Mouse (Mus musculus) heart, postnatal 36 days (tissue): ENCODE data around the gene 1810010D01Rik. TPM values are rescaled to one million over a fixed set of nuclear protein-coding genes. Genes with fewer than 3 reads are reported as not detected.

Experiments used
- DNase-seq, 2 experiments: peaks; one replicate each; pipeline ENCODE4 v3.0.0; 2021 to 2022
- intact Hi-C: fragments of 180-260 bp; cut with DNase I; formaldehyde crosslinking; loops from one replicate; pipeline ENCODE4 v1.15.1; 2025
- total RNA-seq, 2 experiments: library from RNA; stranded (reverse); gene quantifications; 2 replicates each; pipeline ENCODE4 v1.2.3; 2021

The 1810010D01Rik gene
- total RNA-seq: not detected

DNA sequence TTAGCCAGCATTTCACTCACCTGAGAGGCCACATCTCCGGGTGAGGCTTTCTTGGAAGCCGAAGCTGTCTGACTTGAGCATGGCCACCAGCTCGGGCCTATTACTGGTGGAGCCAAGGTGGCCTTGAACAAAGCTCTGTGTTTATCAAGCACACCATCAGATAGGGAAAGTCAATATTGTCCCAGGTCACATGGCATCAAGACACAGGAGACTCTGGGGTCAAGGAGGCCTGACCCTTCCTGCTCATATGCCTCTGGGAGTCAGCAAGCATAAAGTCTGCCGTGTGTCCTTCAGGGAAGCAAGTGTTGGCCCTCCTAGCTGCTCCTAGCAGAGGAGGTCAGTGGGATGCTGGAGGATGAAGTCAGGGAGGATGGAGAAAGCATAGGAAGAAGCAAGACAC lies at the start of gene 1810010D01Rik:
1810010D01Rik (minus strand) TSS at position 114 of the 400 bp plus-strand sequence.
- no peak for DNase-seq
- intact Hi-C loops: loop anchor here (10.0 kb wide), 1 partner anchor 93 kb away; no protein-coding TSS in a partner anchor

DNA sequence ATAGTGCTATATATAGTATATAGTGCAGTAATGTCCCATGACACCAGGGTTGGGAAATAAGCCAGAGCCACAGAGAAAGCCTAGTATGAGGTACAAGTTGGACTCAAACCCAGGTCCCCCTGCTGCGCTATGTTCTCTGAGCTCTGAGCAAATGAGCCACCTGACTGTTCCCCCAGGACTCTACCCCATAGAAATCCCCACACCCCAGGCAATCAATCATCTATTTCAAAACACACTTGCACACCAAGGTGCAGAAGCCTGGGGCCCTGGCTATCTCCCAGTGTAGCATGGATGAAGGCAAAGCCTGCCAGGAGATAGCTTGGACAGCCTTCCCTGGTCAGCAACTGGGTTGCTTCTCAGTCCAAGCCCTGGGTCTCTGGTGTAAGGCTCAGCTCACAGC lies 48.2 kb upstream of the 1810010D01Rik start:
- intact Hi-C loops: no loop called here
- no peak for DNase-seq

DNA sequence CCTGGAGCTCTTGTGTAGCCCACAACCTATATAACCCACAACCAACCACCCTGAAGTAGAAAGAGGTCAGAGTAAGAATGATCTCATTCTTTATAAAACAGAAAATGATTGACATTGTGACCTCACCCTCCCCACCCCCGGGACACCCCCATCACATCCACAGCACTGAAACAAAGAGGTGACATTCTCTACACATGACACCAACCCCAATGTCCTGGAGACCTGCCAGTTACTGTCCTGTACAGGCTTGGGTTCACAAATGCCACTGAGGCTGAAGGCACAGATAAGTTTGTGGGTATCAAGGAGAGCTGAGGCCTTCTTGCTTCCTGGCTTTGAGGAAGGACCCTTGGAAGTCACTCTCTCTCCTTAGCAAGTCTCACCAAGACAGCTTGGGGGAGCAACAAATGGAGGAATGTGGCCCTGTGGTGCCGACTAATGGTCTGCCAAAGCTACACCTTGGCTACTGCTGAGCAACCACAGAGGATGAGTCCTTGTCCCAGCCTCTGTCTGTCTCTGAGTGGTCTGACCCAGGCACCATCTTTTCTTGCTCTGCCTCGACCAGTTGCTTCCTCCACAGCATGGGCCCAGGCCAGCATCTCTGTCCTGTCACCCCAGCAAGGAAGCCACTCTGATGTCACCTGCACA lies 46.2 kb upstream of the 1810010D01Rik start:
- no peak for DNase-seq
- intact Hi-C loops: no loop called here

DNA sequence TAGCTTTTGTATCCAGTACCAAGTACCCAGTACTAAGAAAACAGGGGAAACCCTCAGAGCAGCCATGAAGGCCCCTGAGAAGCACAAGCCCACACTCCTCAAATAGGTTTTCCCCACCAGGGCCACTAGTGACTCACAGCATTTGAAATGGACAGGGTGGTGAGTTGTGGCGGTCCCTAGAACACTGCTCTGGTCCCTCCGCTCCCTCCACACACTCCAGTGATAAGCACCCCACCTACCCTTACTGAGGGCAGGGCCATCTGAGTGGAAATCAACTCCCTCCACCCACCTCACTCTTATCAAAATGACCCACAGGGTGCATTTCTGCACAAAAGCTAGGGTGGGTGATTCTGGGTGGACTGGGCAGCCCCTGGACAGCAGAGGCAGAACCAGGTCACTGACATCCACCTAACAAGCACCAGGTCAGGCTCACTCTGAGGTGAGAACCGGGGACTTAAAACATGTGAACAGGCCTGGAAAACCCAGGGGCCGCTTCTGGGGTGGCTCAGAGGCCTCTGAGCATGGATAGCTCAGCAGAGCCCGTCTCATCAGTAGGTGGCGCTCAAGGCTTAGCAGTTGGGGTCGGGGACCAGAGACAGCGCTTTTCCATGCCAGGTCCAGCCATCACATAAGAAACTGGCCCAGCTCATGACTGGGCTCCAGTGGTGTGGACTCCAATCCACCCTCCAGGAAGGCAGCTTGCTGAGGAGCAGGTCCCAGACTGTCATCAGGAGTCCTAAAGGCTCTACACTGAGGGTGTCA lies 45.0 kb upstream of the 1810010D01Rik start:
- DNase-seq: peak; percentile 84 to 88
- intact Hi-C loops: no loop called here

DNA sequence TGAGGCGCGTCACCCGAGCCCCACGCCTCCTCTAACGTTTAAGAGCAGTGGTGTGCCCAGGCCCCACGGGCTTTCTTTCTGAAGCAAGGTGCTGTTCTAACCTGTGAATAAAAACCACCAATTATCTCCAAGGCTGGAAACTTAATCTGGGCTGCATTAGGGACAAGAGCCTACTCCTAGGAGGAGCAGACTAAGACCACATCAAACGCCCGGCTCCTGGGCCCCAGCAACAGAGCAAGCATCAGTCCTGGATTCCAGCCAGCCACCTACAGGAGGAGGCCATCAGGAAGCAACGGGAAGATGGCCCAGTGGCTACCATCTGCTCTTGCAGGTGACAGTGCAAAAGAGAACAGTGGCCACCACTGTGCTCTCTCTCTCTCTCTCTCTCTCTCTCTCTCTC lies 42.3 kb upstream of the 1810010D01Rik start:
- DNase-seq: no peak
- intact Hi-C loops: no loop called here

DNA sequence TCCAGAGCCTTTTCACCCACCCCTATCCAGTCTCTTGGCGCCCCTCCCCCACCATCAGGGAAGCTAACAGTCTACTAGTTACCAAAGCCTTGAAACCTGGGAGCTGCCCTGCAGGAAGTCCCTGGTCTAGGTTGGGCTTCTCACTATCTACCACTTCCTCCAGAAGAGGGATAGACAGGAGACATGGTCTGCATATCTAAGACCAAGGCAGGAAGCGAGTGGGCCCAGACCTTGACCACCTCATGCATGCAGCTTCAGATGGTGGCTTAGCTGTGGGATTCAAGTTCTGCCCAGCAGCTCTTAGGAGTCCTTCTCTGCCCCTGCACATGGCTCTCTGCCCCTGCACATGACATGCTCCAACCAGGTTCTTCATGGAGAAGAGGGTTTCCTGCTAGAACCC lies 41.0 kb upstream of the 1810010D01Rik start:
- intact Hi-C loops: no loop called here
- DNase-seq: no peak

DNA sequence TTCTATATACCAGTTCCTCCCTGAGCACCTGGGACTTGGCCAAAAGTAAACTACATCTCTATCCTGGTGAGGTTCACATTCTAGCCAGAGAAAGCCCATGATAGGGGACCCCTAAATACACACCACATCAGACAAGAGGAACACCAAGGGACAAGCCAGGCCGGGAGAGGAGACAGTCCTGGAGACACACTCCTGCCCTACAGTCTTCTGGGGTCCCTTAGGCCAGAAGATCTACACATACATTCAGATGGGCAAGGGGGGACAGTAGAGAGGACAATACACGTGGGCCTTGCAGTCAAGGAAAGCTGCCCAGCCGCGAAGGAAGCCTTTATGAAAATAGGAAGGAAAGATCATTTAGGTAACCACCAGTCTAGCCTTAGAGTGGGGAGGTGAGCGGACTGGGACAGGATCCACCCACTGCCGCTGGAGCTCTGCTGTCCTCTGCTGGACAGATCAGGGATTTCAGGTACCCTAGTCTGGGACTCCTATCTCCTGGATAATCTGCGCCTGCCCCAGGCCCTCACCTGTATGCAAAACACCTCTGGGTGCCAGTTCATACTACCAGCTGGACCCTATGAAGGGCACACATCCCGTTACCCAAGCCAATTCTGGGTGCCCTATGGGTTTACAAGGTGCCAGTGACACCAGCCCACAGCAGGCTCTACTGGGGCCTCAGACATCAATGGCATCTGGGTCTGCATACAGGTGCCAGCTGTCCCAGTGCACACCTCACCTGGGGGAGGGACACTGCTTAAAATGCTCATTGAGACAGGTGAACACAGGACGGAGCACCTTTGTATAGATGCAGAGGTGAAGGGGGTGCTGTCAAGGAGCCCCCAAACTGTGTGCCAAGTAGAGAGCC lies 35.2 kb upstream of the 1810010D01Rik start:
- peak; percentile 85 to 91 for DNase-seq
- intact Hi-C loops: loop anchor here (1.0 to 5.0 kb wide), 3 partner anchors 131 to 306 kb away; no protein-coding TSS in a partner anchor

DNA sequence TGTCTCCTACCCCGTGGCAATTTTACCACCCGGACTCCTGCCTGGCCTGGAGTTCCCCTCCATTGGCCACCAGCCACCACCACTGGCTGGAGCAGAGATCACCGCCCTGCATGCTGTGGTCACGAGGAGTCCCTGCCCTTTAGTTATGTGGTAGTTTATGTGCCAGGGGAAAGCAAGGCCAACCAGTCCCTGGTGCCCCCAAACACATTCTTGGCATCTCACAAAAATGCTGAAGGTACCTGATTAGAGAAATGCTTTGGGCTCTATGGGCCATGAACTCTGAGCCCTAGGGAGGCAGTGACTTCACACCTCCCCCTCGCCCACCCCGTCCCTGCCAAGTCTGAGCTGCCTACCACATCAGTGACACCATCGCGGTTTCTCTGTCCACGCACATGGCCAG lies 34.1 kb upstream of the 1810010D01Rik start:
- intact Hi-C loops: loop anchor here (5.0 kb wide), 2 partner anchors 130 to 215 kb away; no protein-coding TSS in a partner anchor
- DNase-seq: no peak

DNA sequence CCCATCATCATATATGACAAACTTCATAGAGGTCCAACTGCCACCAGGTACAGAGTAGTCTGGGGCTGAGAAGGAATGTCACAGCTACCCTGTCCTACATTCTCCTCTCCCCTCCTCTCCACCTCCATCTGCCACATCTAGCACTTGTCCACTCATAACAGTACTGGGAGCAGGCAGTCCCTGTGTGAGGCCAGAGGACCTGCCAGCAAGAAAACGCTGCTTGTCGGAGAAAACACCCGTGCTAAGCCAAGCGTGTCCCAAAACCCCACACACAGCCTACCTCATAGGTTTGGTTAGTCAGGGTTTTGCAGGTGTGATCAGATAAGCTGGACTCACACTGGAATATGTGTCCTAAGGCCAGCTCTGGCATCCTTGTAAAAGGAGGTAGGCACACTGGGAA lies 33.0 kb upstream of the 1810010D01Rik start:
- DNase-seq: no peak
- intact Hi-C loops: loop anchor here (5.0 kb wide), 2 partner anchors 129 to 214 kb away; no protein-coding TSS in a partner anchor

DNA sequence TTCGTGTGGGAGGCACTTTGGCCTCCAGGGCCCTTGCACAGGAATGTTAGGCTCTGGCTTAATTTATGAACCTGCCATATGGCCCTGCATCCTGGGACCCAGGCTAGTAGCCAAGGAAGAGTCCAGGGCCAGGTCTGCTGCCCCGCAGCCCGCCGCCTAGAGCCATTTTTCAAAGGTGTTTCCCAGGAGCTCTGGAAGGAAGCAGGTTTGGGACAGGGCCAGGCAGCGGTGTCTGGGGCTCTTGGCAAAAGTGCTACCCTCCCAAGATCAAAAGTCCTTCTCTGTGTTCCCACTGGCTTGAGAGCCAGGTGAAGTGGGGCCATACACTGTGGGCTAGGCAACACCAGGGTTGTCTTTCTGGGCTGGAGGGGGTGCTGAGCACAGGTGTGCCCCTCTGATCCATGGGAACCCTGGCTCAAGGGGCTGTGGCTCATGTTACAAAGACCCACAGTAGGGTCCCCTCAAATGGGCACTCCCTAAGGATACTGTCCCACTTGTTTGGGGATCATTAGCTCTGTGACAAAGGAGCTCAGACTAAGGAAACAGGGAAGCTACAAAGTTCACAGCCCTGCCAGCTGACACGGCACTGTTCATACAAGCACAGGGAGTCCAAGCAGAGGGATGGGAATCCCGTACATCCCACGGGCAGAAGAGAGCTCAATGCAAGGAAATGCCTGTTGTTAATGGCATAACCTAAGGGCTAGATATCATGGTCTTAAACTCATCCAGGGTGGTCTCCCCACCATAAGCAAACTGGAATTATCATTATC lies 32.0 kb upstream of the 1810010D01Rik start:
- DNase-seq: no peak
- intact Hi-C loops: loop anchor here (5.0 kb wide), 2 partner anchors 128 to 213 kb away; no protein-coding TSS in a partner anchor

DNA sequence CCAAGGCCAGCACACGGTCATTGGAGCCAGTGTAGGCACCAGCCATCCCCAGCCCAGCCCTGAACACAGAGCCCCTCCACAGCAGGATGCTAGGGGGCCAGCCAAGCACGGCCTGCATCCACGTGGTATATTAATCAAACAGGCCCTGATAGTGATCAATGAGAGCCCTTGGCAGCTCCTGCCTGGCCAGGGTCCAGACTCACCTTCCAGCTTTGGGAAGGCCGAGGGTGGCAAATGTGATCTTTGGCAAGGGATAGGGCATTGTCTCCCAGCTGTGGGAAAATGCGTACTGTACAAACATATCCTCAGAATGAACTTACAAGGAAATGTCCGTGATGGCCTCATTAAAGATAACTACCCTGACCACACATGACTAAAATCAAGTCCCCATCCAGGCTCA lies 31.2 kb upstream of the 1810010D01Rik start:
- intact Hi-C loops: no loop called here
- no peak for DNase-seq

DNA sequence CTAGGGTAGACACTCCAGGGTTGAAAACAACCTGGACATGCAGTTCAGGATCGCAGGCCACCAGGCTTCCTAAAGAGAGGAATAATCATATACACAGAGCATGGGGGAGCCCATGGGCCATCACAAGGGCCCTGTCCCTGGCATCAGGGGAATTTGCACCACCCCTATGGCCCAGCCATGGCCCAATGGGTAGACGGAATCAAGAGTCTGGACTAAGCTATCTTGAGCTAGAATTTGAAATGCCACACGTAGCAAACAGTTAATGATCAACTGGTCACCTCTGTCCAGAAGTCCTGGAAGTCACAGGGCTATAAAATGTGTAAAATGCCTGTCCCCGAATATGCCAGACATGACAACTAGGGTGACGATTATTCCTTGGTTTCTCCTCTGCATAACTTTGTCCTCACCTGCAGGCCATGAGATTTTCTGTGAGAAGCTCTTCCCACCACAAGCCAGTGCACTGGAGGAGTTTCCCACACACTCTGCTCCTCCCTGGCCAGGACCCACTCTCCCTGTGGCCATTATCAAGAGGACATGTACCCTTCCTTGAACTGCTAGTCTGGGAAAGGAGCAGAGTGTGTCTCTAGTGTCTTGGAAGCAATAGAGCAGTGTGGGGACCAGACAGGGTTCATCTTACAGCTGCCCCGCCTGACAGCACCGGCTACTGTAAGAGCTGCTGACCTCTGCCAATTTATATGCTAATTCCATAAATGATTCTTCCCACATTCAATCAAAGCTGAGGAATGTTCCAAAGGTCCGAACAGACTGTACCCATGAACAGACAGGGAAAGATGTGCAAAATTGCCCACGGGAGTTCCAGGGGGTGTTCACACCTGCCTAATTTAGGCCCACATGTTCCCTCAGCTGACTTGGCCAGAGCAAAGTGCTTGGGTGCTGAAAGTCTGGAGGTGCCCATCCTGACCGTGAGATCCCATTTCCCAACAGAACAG lies 27.2 kb upstream of the 1810010D01Rik start:
- no peak for DNase-seq
- intact Hi-C loops: no loop called here

DNA sequence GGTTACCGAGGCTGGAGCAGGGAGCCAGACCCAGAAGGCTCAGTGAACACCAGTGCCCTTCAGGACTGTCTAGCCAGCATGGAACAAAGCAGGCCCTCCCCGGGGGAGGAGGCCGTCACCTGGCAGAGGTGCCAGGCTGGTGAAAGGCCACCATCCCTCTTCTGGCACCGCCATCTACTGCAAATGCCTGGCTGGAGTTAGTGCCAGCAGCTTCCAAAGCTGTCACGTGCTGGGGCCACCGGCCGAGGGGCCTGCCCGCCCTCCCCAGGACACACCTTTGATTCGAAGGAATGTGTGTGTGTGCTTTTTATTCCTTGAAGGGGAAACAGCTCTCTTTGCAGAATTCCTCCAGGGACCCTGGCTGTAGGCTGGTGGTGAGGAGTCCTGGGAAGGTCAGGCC lies 23.7 kb upstream of the 1810010D01Rik start:
- DNase-seq: peak in 1 of 2 experiments; percentile 44
- intact Hi-C loops: no loop called here

DNA sequence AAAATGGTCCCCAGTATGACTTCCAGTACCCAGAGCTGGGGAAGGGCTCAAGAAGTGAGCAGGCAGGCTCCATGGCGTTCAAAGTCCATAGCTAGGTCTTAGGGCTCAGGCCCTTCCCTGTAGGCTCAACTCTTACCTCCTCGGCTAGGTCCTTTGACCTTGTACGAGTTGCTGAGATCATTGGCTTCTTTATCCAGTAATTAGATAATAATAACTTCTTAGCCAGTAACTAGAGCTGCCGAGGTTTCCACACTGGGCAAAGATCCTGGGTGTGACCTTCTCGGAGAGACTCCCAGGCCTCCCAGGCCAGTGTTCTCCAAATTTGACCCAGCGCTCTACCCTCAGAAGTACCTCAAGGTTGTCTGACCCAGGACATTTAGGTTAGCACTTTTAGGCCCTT lies 18.7 kb upstream of the 1810010D01Rik start:
- DNase-seq: no peak
- intact Hi-C loops: no loop called here

DNA sequence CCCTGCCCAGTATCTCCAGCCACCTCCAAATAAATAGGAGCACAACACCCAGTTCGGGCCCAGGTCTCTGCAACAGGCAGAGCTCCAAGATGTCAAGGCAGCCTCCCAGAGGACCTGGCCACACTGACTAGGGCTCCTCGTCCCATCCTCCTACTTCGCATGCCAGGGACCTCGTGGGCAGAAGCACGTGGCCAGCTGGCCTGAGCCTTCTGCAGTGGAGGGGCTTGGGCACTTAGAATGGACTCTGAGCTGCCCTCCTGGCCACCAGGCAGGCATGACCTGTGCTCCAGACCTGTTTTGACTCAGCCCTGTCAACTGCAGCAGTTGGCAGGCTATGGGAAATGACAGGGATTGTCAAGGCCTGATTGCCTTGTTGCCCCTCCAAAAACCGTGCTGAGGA lies 17.7 kb upstream of the 1810010D01Rik start:
- no peak for DNase-seq
- intact Hi-C loops: no loop called here

DNA sequence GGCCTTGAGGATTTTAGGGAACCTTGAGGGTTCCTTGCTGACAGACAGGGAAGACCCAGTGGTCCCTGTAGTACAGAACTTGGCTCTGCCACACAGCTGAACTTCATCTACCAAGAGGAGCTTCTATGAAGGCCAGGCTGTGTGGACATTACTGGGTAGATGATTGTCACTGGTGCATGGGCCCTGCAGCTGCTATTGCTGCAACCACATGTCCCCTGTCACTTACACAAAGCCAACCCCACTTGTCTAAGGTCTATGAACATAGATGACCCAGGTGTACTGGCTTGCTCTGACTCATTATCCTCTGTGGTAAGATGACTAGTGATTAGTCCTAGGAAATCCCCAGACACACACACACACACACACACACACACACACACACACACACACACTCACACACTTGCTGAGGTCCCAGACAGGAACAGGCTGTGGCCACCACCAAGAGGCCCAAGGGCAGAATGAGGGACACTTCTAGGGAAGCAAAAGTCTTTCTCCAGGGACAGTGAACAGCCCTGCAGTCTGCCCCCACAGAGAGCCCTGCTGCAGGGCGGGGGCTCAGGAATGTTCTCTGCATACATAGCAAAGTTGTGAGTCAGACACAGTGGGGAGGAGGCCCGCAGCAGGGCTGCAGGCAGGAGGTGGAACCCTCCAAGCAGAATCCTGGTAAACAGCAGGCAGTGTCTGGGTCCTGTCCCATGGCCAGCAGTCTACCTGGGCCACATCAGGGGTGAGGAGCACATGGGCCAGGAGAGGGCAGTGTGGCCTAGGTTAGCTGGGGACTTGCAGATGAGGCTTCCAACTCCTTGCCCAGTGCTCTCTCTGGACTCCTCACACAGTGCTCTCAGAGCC lies 14.1 kb upstream of the 1810010D01Rik start:
- intact Hi-C loops: loop anchor here (5.0 kb wide), 1 partner anchor 80 kb away; no protein-coding TSS in a partner anchor
- DNase-seq: peak; percentile 42 to 56

DNA sequence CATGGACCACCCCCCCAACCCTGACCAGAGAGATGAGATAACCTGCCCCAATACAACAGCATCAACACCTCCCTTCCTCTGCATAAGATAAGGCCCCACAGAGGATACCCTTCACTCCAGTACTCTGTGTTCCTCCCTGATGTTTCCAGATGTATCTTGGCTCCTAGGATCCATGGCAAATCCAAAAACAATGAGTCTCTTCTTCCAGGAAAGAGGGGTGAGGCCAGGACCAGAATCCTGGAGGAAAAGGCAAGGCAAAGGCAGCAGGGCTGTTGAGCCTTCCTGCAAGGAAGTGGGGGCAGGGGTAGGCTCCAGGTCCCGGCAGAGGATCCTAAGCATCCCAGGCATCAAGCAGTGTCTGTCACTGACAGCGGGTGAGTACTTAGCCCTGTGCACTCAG lies 13.4 kb upstream of the 1810010D01Rik start:
- peak in 1 of 2 experiments; percentile 31 for DNase-seq

DNA sequence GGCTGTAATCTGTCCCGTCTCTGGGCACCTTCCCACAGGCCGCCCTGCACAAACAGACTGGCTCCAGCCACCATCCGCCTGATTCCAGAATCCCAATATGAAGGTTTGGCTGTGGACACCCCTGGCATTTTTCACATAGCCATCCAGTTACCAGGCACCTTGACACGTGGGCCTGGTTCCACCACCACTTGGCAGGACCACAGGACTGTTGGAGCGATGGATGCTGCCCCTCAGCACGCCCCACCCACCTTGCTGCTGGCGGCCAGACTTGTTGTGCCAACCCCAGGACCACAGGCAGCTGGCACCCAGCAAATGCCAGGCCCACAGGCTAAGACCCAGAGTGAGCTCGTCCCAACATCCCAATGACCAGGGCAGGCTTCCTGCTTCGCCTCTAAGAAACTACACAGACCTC lies 11.5 kb upstream of the 1810010D01Rik start:
- intact Hi-C loops: loop anchor here (5.0 kb wide), 1 partner anchor 57 kb away; no protein-coding TSS in a partner anchor
- no peak for DNase-seq

More for the DNA sequence above, 13.4 kb upstream of the 1810010D01Rik start:
- intact Hi-C loops: loop anchor here (5.0 kb wide), 1 partner anchor 79 kb away; no protein-coding TSS in a partner anchor
